Mouse (Mus musculus) E14TG2a.4 (cell line): ENCODE data around the gene Hacd1.
A peak's percentile ranks its signal among the peaks of the same experiment; 100 is the strongest.

ENCODE experiments used
- H3K27me3 ChIP-seq: 2 replicates; pipeline ENCODE4 v1.6.1; 2014; ENCODE audit warnings: low read length, control low read depth; ENCODE audit not compliant: insufficient read depth
- H3K36me3 ChIP-seq: 2 replicates; pipeline ENCODE4 v1.6.1; 2014; ENCODE audit warnings: low read length, control low read depth; ENCODE audit not compliant: insufficient read depth
- H3K4me1 ChIP-seq: replicated peaks from 2 replicates; pipeline ENCODE4 v1.6.1; 2014; ENCODE audit warnings: low read depth, low read length, control low read depth
- H3K4me3 ChIP-seq: replicated peaks from 2 replicates; pipeline ENCODE4 v1.5.1; 2014; ENCODE audit warnings: mild to moderate bottlenecking, low read length
- H3K9me3 ChIP-seq: 2 replicates; pipeline ENCODE4 v1.6.1; 2014; ENCODE audit warnings: low read length, control low read depth
- CTCF ChIP-seq: conservative IDR thresholded peaks from 2 replicates; pipeline ENCODE4 v1.5.1; 2014; ENCODE audit warnings: low read length
- NANOG ChIP-seq: IDR thresholded peaks from 2 replicates; pipeline ENCODE4 v1.6.1; 2014; ENCODE audit warnings: borderline replicate concordance, low read length, mixed read lengths
- POU5F1 ChIP-seq: IDR thresholded peaks from 2 replicates; pipeline ENCODE4 v1.6.1; 2014; ENCODE audit warnings: low read length, borderline replicate concordance

Hacd1 gene

DNA sequence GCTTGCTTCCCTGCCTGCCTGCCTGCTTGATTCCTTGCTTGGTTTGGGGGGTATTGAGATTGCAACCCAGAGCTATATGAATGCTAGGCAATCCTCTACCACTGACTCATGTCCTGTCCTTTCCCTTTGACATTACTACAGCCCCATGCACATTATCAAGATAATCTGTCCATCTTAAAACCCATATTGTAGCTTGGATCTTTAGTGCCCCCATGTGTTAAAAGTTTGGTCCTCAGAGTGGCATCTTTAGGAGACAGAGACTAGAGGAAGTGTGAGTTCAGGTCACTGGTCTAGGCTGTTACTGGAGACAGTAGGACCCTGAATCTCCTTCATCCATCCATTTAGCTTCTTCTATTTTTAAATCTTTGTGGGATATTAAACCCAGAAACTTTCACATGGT lies 123.7 kb downstream of the Hacd1 start:
- TF ChIP-seq CTCF = no peak
- TF ChIP-seq NANOG = no peak
- Histone ChIP-seq H3K4me3 (no peak overlapping the region), H3K9me3 (no peaks in the 10 kb centered on the region), H3K27me3 (no peaks in the 10 kb centered on the region), H3K4me1 (no peaks in the 10 kb centered on the region), H3K36me3 (no peaks in the 10 kb centered on the region)

DNA sequence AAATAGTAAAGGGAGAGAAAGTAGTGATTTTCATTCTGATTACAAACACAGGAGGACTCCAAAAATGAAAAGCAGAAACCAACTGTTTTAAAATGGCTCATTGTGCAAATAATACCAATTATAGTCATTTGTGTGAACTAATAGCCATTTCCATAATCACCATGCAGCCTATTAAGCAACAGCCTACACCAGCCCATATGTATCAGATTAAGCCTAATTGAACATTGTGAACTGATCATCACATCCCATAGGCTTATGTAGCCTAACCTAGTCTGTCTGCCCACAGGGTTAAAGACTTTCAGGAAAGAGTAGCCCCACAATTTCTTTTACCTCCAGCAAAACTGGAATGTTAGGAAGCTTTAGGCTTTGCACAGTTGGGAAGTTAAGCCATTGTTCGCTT lies 125.2 kb downstream of the Hacd1 start:
- Histone ChIP-seq H3K4me3 (no peak overlapping the region), H3K36me3 (no peaks in the 10 kb centered on the region), H3K27me3 (no peaks in the 10 kb centered on the region), H3K4me1 (no peaks in the 10 kb centered on the region), H3K9me3 (no peaks in the 10 kb centered on the region)
- TF ChIP-seq NANOG = no peak

DNA sequence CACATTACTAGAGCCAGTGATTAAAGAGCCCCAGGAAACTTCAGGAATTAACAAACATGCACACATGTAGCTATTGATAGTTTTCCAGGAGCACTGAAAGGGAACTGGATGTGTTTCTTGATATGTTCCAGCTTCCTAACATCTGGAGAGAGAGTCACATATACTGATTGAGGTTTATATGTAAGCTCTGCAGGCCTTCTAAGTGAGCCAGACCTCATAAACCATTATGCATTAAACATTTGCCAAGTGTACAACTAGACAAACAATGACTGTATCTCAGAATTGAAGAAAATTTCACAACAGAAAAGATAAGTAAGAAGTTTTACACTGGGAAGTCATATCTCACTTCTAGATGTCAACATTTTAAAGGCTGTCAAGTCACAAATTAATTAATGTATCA lies 167.4 kb downstream of the Hacd1 start:
- TF ChIP-seq CTCF (no peak), POU5F1 (no peak), NANOG (no peak)
- no peaks in the 10 kb centered on the region for H3K27me3 ChIP-seq
- H3K9me3 ChIP-seq = no peaks in the 10 kb centered on the region

DNA sequence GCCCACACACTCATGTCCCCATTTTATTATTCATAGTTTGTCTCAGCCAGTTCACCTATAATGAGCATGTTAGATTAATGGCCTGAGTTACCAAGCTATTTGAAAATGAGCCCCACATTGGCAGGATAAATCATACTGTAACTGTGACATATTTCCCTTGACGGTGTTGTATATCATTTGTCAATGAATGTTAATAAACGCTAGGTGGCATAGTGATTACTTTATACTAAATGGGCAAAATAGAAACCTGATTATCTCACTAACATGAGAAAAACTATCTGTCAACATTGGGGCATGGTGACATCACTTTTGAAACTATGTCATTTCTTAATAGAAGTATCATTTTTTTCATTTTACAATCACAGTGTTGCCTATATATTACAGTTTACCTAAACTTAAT lies 198.5 kb downstream of the Hacd1 start:
- Histone ChIP-seq H3K4me3 (no peak overlapping the region), H3K36me3 (no peaks in the 10 kb centered on the region), H3K4me1 (no peaks in the 10 kb centered on the region), H3K27me3 (no peaks in the 10 kb centered on the region), H3K9me3 (no peaks in the 10 kb centered on the region)
- no peak for TF ChIP-seq CTCF
- TF ChIP-seq NANOG = no peak
- TF ChIP-seq POU5F1 = no peak

More for the DNA sequence above, 167.4 kb downstream of the Hacd1 start:
- Histone ChIP-seq H3K4me1 (no peaks in the 10 kb centered on the region), H3K4me3 (no peak overlapping the region), H3K36me3 (no peaks in the 10 kb centered on the region)

DNA sequence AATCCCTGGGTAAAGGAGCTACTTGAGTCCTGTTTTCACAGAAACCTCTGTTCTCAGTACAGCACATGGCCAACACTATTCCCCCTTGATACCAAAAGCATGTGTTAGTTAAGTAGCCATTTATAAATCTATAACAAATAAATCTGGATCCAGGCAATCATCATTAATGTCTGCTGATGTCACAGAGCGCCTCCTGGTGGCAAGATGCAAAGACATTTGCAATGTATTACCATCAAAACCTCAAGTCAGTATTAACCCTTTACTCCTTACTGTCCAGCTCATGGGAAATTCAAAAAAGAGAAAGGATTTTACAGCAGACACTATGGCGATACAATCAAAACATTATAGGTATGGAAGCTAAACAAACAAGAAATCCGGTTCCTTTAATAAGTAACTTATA lies 200.4 kb downstream of the Hacd1 start:
- H3K36me3 ChIP-seq = no peaks in the 10 kb centered on the region
- no peaks in the 10 kb centered on the region for H3K9me3 ChIP-seq
- no peaks in the 10 kb centered on the region for H3K4me1 ChIP-seq
- TF ChIP-seq POU5F1 = no peak
- peak; percentile 49 for TF ChIP-seq CTCF
- TF ChIP-seq NANOG = no peak
- no peak overlapping the region for H3K4me3 ChIP-seq
- no peaks in the 10 kb centered on the region for H3K27me3 ChIP-seq

DNA sequence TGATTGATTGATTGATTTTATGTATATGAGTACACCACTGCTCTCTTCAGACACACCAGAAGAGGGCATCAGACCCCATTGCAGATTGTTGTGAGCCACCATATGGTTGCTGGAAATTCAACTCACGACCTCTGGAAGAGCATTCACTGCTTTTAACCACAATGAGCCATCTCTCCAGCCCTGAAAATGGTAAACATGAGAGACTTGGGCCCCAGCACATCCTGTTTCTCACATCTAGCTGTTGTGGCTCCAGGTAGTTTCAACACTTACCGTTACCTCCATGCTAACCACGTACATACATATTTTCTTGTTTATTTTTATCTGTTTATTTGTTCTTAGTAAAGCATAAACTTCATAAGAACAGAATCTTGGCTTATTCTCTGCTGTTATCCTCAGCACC lies 219.6 kb downstream of the Hacd1 start:
- TF ChIP-seq NANOG = no peak
- Histone ChIP-seq H3K4me1 (peaks cover 14% of the 10 kb centered on the region), H3K36me3 (no peaks in the 10 kb centered on the region), H3K27me3 (no peaks in the 10 kb centered on the region), H3K9me3 (0 out of 2 replicates have a peak, but pooled peaks cover 3% of the 10 kb centered on the region), H3K4me3 (no peak overlapping the region)

DNA sequence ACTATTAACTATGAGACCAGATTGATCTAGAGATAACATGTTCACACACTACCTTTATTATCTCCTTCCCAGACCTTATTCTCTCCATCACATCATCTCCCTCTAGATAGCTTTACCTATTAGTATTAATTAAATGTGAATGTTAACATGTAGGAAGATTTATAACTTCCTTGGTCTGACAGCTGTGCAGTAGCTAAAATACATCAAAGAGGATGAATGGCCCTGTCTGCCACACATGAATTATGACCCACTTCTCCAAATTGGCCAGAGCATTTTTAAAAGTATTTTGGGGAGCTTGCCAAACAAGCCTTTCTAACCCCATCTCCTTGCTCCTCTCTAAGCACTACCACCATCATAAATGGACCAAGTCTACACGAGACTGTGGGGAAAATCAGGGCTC lies 220.9 kb downstream of the Hacd1 start:
- H3K27me3 ChIP-seq = no peaks in the 10 kb centered on the region
- H3K9me3 ChIP-seq = no peaks in the 10 kb centered on the region
- no peaks in the 10 kb centered on the region for H3K36me3 ChIP-seq
- H3K4me3 ChIP-seq = no peak overlapping the region
- H3K4me1 ChIP-seq = peaks cover 14% of the 10 kb centered on the region
- TF ChIP-seq CTCF (no peak), POU5F1 (no peak), NANOG (no peak)

DNA sequence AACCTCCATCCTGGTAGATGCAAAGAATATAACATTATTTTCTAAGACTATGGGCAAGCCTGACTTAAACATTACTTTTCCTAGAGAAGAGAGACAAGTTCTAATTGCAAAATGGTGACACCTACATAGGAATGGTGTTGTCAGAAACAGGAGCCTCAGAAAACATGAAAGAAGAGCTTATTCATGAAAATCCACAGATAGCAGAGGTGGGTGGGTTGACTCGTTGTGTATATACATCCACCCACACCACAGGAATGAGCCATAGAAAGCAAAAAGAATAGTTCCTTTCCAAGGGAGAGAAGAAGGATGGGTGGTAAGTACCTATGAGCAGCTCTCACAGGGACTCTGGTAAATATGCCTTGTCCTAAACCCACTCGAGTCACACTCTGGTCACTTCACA lies 239.3 kb downstream of the Hacd1 start:
- Histone ChIP-seq H3K27me3 (no peaks in the 10 kb centered on the region), H3K4me3 (no peak overlapping the region), H3K4me1 (no peaks in the 10 kb centered on the region), H3K9me3 (no peaks in the 10 kb centered on the region), H3K36me3 (no peaks in the 10 kb centered on the region)
- TF ChIP-seq CTCF = no peak
- no peak for TF ChIP-seq POU5F1
- no peak for TF ChIP-seq NANOG

DNA sequence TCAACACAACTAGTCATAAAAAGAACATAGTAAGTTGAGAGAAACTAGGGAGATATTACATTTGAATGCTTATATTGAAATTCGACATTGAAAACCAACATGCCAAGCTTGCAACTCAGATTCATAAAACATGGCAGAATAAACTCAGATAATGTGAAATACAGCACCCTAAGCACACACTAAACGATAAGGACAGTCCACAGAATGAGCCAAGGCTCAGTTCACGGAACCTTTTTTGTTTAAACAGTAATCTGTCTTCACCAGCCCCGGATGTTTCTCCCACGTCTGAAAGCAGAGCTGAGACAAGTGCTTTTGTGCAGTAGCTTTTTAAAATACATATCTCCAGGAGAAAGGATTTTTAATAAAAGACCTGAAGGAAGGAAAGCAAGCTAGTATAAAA lies 247.3 kb downstream of the Hacd1 start:
- H3K9me3 ChIP-seq = no peaks in the 10 kb centered on the region
- TF ChIP-seq NANOG = no peak
- TF ChIP-seq CTCF = no peak
- TF ChIP-seq POU5F1 = no peak
- no peaks in the 10 kb centered on the region for H3K36me3 ChIP-seq
- no peak overlapping the region for H3K4me3 ChIP-seq
- no peaks in the 10 kb centered on the region for H3K27me3 ChIP-seq
- peaks cover 3% of the 10 kb centered on the region for H3K4me1 ChIP-seq
